Mouse (Mus musculus) neutrophil, adult 83 days (primary cell): Measurements from ENCODE around the gene Olfr484. TPM values are rescaled to one million over a fixed set of nuclear protein-coding genes. Genes with fewer than 3 reads are reported as not detected.

Source experiments
- total RNA-seq, 2 experiments: library from RNA; stranded (reverse); gene quantifications; one replicate each; pipeline ENCODE4 v1.2.4; 2023

The Olfr484 gene
- total RNA-seq = not detected

DNA sequence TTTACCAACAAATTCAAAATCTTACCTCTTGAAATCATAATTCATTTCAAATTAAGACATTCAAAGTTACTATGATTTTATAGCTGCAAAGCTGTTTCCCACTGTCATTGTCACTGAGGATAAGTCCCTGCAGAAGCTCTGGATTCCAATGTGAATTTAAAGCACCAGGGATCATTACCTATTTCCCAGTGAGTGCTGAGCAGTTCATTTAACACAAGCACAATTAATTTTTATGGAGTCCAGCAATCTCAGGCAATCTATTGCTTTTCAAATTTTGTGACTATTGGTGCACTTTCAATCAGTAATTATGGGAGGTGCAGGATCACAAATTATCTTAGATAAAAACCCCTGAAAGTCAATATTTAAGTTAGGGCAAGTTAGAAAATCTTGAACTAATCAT, at the start of gene Olfr484:
Olfr484 (minus strand) TSS at position 101 of the 400 bp plus-strand sequence.

DNA sequence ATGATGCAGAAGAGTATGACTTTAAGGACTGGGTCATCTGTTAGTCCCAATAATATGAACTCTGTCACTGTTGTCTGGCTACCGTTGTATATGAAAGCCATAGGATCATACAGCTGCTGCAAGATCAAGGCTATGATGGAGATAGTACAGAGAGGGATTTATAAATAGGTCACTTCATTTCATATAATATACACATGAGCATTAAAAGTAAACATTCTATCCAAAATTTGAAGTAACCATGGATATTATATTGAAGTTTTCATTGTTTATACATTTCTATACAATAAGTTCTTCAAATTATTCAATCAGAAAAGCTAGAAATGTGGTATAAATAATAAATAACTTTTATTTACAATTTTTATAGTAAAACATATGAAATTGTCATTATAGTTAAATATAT, 45.4 kb upstream of the Olfr484 start, which contains the start of gene Olfr486:
Olfr486 (minus strand) TSS at position 101 of the 400 bp plus-strand sequence.

DNA sequence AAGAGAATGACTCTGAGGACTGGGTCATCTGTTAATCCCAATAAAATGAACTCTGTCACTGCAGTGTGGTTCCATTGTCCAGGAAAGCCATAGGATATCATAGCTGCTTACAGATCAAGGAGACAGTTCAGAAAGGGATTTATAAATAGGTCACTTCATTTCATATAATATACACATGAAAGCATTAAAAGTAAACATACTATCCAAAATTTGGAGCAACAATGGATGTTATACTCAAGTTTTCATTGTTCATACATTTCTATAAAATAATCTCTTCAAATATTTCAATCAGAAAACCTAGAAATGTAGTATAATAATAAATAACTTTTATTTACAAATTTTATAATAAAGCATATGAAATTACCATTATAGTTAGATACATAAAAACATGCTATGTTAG, 32.5 kb upstream of the Olfr484 start, which contains the start of gene Olfr485:
Olfr485 (minus strand) TSS at position 101 of the 400 bp plus-strand sequence.

DNA sequence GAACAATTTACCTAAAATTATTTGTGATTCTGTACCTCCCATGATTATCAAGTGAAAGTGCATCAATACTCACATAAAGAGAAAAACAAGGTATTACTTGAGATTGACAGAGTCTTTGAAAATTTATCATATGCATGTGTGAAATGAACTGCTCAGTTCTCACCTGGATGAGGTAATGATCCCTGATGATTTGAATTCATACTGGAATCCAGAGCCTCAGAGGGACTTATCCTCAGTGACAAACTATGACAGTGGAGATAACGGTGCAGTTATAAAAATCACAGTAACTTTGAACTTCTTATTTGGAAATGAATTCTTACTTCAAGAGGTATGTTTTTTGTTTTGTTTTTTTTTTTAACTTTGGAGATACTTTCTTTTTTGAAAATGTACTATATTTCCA, 26.7 kb downstream of the Olfr484 start, which contains the start of gene Olfr483:
Olfr483 (plus strand) TSS at position 301 of the 400 bp plus-strand sequence.

DNA sequence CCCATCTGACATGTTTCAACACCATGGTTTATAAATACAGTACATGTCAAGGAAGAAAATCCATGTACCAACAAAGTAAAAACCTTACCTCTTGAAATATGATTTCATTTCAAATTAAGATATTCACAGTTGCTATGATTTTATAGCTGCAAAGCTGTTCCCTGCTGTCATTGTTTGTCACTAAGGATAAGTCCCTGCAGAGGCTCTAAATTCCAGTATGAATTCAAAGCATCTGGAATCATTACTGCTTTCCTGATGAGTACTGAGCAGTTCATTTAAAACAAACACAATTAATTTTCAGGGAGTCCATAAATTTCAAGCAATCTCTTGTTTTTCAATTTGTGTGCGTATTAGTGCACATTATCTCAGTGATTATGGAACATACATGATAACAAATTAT, 29.8 kb downstream of the Olfr484 start, which contains the start of gene Olfr482:
Olfr482 (minus strand) TSS at position 101 of the 400 bp plus-strand sequence.

DNA sequence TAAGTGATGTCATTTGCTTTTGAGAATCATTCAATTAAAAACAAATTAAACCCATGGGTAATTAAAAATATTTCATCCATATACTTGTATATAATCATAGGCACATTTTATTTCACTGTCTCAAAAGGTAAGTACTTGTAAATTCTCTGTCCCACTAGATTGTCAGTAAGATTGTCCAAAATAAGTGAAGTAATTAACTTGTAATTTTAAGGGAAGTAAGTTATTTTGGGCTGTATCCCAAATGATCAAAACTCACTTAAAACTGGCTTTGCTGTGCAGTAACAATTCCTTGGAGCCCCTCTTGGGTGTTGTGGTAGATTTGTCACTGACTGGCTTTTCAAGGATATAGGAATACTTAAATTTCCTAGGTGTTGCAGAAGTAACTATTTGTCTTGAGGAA, 47.7 kb downstream of the Olfr484 start, which contains the start of gene Olfr481:
Olfr481 (plus strand) TSS at position 301 of the 400 bp plus-strand sequence.

Other genes with a start within 250 kb of the Olfr484 start
- gene Olfr472, start 229.5 kb downstream of the Olfr484 start, total RNA-seq = not detected
- gene Olfr473, start 197.0 kb downstream of the Olfr484 start, total RNA-seq = not detected
- gene Olfr474, start 172.8 kb downstream of the Olfr484 start, total RNA-seq = not detected
- gene Olfr476, start 162.6 kb downstream of the Olfr484 start, total RNA-seq = not detected
- gene Olfr477, start 140.8 kb downstream of the Olfr484 start, total RNA-seq = not detected
- not detected for gene Olfr478, start 93.5 kb downstream of the Olfr484 start, total RNA-seq
- gene Olfr479, start 76.8 kb downstream of the Olfr484 start, total RNA-seq = not detected
- gene Olfr480, start 60.1 kb downstream of the Olfr484 start, total RNA-seq = not detected
- not detected for gene Olfr481, start 47.6 kb downstream of the Olfr484 start, total RNA-seq
- 1 to 10 TPM; 1.2 to 1.7 TPM for gene Olfr482, start 29.9 kb downstream of the Olfr484 start, total RNA-seq
- gene Olfr483, start 26.6 kb downstream of the Olfr484 start, total RNA-seq = not detected
- gene Olfr485, start 32.4 kb upstream of the Olfr484 start, total RNA-seq = not detected
- not detected for gene Olfr486, start 45.3 kb upstream of the Olfr484 start, total RNA-seq
- not detected for gene Olfr487, start 87.2 kb upstream of the Olfr484 start, total RNA-seq
- not detected for gene Olfr488, start 130.9 kb upstream of the Olfr484 start, total RNA-seq
- gene Olfr490, start 161.5 kb upstream of the Olfr484 start, total RNA-seq = not detected
- gene Olfr491, start 186.0 kb upstream of the Olfr484 start, total RNA-seq = not detected
- gene Olfr492, start 196.2 kb upstream of the Olfr484 start, total RNA-seq = not detected
- not detected for gene Olfr493, start 219.5 kb upstream of the Olfr484 start, total RNA-seq
- not detected for gene Olfr494, start 237.9 kb upstream of the Olfr484 start, total RNA-seq